Mouse (Mus musculus) embryonic facial prominence, embryonic 11.5 days (tissue): Measurements from ENCODE around the gene Bcl3. TPM values are rescaled to one million over a fixed set of nuclear protein-coding genes. Genes with fewer than 3 reads are reported as not detected.
"Not testable (repeated sequence)": the region's sequence is repeated elsewhere in the genome, so short reads cannot be mapped to it uniquely, and the experiment has no call there.

Experiments
- ATAC-seq: fragments of 200-750 bp; cut with Nextera tagmentation; replicated peaks from 2 replicates; pipeline ENCODE4 v1.8.0; 2017; ENCODE audit warnings: low read depth; ENCODE audit not compliant: insufficient number of reproducible peaks, low FRiP score, low TSS enrichment
- DNase-seq: peaks from one replicate; pipeline ENCODE4 v3.0.0-alpha.2; 2015; ENCODE audit warnings: low spot score
- H3K27ac ChIP-seq: fragments of 300-500 bp; sonication (generic); replicated peaks from 2 replicates; pipeline ENCODE4 v1.5.1; 2014; ENCODE audit warnings: mild to moderate bottlenecking, low read depth, low read length, control low read depth
- H3K27me3 ChIP-seq: fragments of 300-500 bp; sonication (generic); 2 replicates; pipeline ENCODE4 v1.6.1; 2014; ENCODE audit warnings: mild to moderate bottlenecking, low read length, moderate library complexity, mixed read lengths; ENCODE audit not compliant: control insufficient read depth, insufficient read depth
- H3K36me3 ChIP-seq: fragments of 300-500 bp; sonication (generic); replicated peaks from 2 replicates; pipeline ENCODE4 v1.6.1; 2014; ENCODE audit warnings: low read depth, mild to moderate bottlenecking, low read length, moderate library complexity, mixed read lengths; ENCODE audit not compliant: control insufficient read depth, insufficient read depth
- H3K4me1 ChIP-seq: fragments of 300-500 bp; sonication (generic); 2 replicates; pipeline ENCODE4 v1.6.1; 2014; ENCODE audit warnings: low read length, mixed read lengths; ENCODE audit not compliant: control insufficient read depth, insufficient read depth
- H3K4me2 ChIP-seq: fragments of 300-500 bp; sonication (generic); 2 replicates; pipeline ENCODE4 v1.6.1; 2014; ENCODE audit warnings: low read depth, mild to moderate bottlenecking, control low read depth, low read length, moderate library complexity
- H3K4me3 ChIP-seq: fragments of 300-500 bp; sonication (generic); 2 replicates; pipeline ENCODE4 v1.5.1; 2014; ENCODE audit warnings: low read depth, low read length, control low read depth
- H3K9ac ChIP-seq: fragments of 300-500 bp; sonication (generic); replicated peaks from 2 replicates; pipeline ENCODE4 v1.6.1; 2014; ENCODE audit warnings: mild to moderate bottlenecking, control low read depth, low read length
- H3K9me3 ChIP-seq: fragments of 300-500 bp; sonication (generic); replicated peaks from 2 replicates; pipeline ENCODE4 v1.6.1; 2016; ENCODE audit warnings: mild to moderate bottlenecking, low read length, inconsistent platforms, mixed read lengths; ENCODE audit not compliant: control insufficient read depth
- WGBS: fragments of 180-500 bp; shearing (Covaris S2); extraction: QIAGEN DNeasy Blood & Tissue Kit; methylation state at CpG from one replicate; pipeline ENCODE4 v1.1.7; 2014; 5-methylcytosine and 5-hydroxymethylcytosine counted together
- polyA plus RNA-seq: library from polyadenylated mRNA; unstranded; fragments of >200 nt; fragmentation: Nextera tagmentation; extraction: Ambion mirVana; gene quantifications from 2 replicates; pipeline ENCODE4 v1.2.1, GENCODE M21; 2014

Gene Bcl3
- polyA plus RNA-seq, 1 experiment from 2014 or later = 1.4 TPM

GRCm38 (mm10) chr7:19795236-19795635 is 27.3 kb downstream of the Bcl3 start:
- ATAC-seq (no peak), DNase-seq (no peak)
- Histone ChIP-seq H3K9me3 (no peaks in the 10 kb centered on the region), H3K36me3 (no peaks in the 10 kb centered on the region), H3K4me1 (no peaks in the 10 kb centered on the region), H3K9ac (no peak overlapping the region), H3K27me3 (peaks cover 16% of the 10 kb centered on the region), H3K27ac (no peak overlapping the region), H3K4me3 (no peak overlapping the region), H3K4me2 (no peak overlapping the region)
- 64% methylated on average over 2 of the region's 2 CpGs for WGBS

- no peak for DNase-seq
- no peak for ATAC-seq
- Histone ChIP-seq H3K27ac (no peak overlapping the region), H3K4me1 (no peaks in the 10 kb centered on the region), H3K9ac (no peak overlapping the region), H3K4me2 (no peak overlapping the region), H3K9me3 (no peaks in the 10 kb centered on the region), H3K36me3 (no peaks in the 10 kb centered on the region), H3K4me3 (no peak overlapping the region), H3K27me3 (peaks cover 16% of the 10 kb centered on the region)
- WGBS = 85% methylated on average over 19 of the region's 19 CpGs
These were observed 29.6 kb downstream of the Bcl3 start for GRCm38 (mm10) chr7:19792701-19793630.

- WGBS = 76% methylated on average over 2 of the region's 2 CpGs
- H3K9ac ChIP-seq, H3K9me3 ChIP-seq, DNase-seq, H3K27ac ChIP-seq, ATAC-seq, H3K36me3 ChIP-seq, H3K27me3 ChIP-seq, H3K4me2 ChIP-seq, H3K4me1 ChIP-seq, H3K4me3 ChIP-seq: not testable (repeated sequence)
These were observed 31.1 kb downstream of the Bcl3 start for GRCm38 (mm10) chr7:19791504-19791903.

GRCm38 (mm10) chr7:19789904-19790347 is 32.6 kb downstream of the Bcl3 start:
- peak overlapping the region; percentile 56 for H3K4me2 ChIP-seq
- H3K27ac ChIP-seq = no peak overlapping the region
- peak overlapping the region; percentile 43 for H3K9ac ChIP-seq
- H3K27me3 ChIP-seq = no peaks in the 10 kb centered on the region
- under 1% methylated on average over 19 of the region's 19 CpGs for WGBS
- peak overlapping the region; percentile 19 for H3K4me3 ChIP-seq
- no peaks in the 10 kb centered on the region for H3K36me3 ChIP-seq
- no peaks in the 10 kb centered on the region for H3K9me3 ChIP-seq
- H3K4me1 ChIP-seq = no peaks in the 10 kb centered on the region
- ATAC-seq = peak; percentile 22; the same call in 1 of the 2 replicates
- peak; percentile 90 for DNase-seq

GRCm38 (mm10) chr7:19785874-19786458 is 36.6 kb downstream of the Bcl3 start:
- DNase-seq = no peak
- WGBS = 52% methylated on average over 12 of the region's 12 CpGs
- Histone ChIP-seq H3K4me1 (no peaks in the 10 kb centered on the region), H3K4me3 (no peak overlapping the region), H3K9me3 (no peaks in the 10 kb centered on the region), H3K27ac (no peak overlapping the region), H3K27me3 (no peaks in the 10 kb centered on the region), H3K36me3 (no peaks in the 10 kb centered on the region), H3K9ac (no peak overlapping the region), H3K4me2 (no peak overlapping the region)
- no peak for ATAC-seq

- Histone ChIP-seq H3K4me3 (no peak overlapping the region), H3K4me1 (no peaks in the 10 kb centered on the region), H3K9me3 (no peaks in the 10 kb centered on the region), H3K27ac (no peak overlapping the region), H3K9ac (no peak overlapping the region), H3K36me3 (no peaks in the 10 kb centered on the region), H3K27me3 (no peaks in the 10 kb centered on the region), H3K4me2 (no peak overlapping the region)
- 34% methylated on average over 11 of the region's 11 CpGs for WGBS
- no peak for DNase-seq
- ATAC-seq = no peak
These were observed 37.6 kb downstream of the Bcl3 start for GRCm38 (mm10) chr7:19784764-19785535.

- Histone ChIP-seq H3K4me2 (no peak overlapping the region), H3K9ac (no peak overlapping the region), H3K36me3 (no peaks in the 10 kb centered on the region), H3K9me3 (no peaks in the 10 kb centered on the region), H3K4me3 (no peak overlapping the region), H3K27ac (no peak overlapping the region), H3K27me3 (no peaks in the 10 kb centered on the region), H3K4me1 (no peaks in the 10 kb centered on the region)
- 82% methylated on average over 8 of the region's 8 CpGs for WGBS
- DNase-seq (no peak), ATAC-seq (no peak)
These were observed 38.9 kb downstream of the Bcl3 start for GRCm38 (mm10) chr7:19783630-19784029.
